Mouse (Mus musculus): ENCODE measurements around the gene Aimp2.

DNA sequence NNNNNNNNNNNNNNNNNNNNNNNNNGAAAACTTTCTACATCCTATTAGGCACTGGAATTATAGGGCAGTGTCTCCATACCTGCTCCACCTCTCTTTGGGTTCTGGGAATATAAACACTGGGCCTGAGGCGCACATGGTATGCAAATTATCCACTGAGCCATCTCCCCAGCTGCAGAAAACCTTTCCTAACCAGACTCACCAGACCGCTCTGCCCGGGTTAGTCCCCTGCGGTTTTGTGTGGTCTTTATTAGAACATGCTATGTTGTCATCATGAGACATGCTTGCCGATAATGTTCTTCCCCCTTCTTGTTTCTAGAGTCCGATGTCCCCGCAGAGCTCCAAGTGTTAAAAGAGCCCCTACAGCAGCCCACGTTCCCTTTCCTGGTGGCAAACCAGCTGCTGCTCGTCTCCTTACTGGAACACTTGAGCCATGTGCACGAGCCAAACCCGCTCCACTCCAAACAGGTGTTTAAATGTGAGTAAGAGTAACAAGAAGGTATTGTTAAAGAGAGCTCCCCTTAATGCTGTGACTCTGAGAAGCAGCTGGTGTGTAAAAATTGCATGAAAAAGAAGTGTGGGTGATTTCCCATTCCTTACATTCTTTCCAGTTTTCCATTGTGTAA, 38.0 kb downstream of the Aimp2 start:
- TF ChIP-seq CTCF (IDR thresholded peaks at IDR 0.05 in 2 of 3, conservative IDR thresholded peaks at IDR 0.05 in 1 of 3; ENCODE audit: control insufficient read depth in 1 of 3, insufficient read depth in 1 of 3, low read depth in 2 of 3, low read length in 3 of 3, poor library complexity in 1 of 3, severe bottlenecking in 1 of 3) (no peak), EP300 (IDR thresholded peaks at IDR 0.05; ENCODE audit: low read depth in 1 of 2, low read length in 2 of 2) (no peak)
